Mouse (Mus musculus): ENCODE results near the gene Dglucy.
A peak's percentile ranks its signal among the peaks of the same experiment; 100 is the strongest.
"Not testable (repeated sequence)": the region's sequence is repeated elsewhere in the genome, so short reads cannot be mapped to it uniquely, and the experiment has no call there.

The Dglucy gene

GRCm38 (mm10) chr12:100781428-100782120 is 2.7 kb downstream of the Dglucy start:
- DNase-seq: no peak

DNA sequence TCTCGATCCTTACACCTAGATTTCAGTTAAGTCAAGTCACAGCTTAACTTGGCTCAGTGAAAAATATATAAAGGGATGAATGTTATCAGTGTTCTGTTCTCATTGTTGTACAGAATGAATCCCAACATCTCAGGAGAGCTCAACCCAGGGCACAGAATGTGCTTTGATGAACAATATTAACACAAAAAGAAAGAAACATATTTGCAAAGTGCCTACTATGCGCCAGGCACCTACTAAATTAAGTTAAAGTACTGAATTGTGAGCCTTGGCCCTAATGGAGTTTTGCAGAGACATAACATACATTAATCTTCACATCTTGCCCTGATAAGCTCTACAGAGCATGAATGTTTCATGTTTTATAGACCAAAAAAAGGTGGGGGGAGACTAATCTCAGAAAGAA is 5.3 kb downstream of the Dglucy start:
- no peak for DNase-seq

- peak; percentile 31 for DNase-seq
Measured at GRCm38 (mm10) chr12:100785344-100785743, 6.5 kb downstream of the Dglucy start.

- no peak for DNase-seq
Measured at GRCm38 (mm10) chr12:100789981-100790550, 11.2 kb downstream of the Dglucy start.

DNA sequence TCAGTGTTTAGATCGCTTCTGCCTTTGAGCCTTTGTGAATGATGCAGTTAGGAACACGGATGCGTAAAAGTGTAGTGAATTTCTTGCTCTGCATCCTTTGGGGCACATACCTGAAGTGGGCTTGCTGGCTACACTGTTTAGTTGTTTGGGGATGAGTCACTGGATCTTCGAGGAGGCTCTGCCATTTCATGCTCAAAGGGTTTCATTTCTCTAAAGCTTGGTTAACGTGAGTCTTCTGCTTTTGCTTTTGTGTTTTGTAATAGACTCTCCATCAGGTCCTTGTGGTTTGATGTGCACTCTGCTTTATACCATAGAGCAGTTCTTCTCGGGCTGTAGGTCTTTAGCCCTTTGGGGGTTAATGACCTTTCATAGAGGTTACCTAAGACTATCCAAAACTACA is 12.6 kb downstream of the Dglucy start:
- DNase-seq: no peak

- DNase-seq: no peak
Measured at GRCm38 (mm10) chr12:100794450-100795230, 15.8 kb downstream of the Dglucy start.

GRCm38 (mm10) chr12:100795390-100796036 is 16.7 kb downstream of the Dglucy start:
- no peak for DNase-seq

GRCm38 (mm10) chr12:100803391-100803790 is 24.5 kb downstream of the Dglucy start:
- not testable (repeated sequence) for DNase-seq

DNA sequence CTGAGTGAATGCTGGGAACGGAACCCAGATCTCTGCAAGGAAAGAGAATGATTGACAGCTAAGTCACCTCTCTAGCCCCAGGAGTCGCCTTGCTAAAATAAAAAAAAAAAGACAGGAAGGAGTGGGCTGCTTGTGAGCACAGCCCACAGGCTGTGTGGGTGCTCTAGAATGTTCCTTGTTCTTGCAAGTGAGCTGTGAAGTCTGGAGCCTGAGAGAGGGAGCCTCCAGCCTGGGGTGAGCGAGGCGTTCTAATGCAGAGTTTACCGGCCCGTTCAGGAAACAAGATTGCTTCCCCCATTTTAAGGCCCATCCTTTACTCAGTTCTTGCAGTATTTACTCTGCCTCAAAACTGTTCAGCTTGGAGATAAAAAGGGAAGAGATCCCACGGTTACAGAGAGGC is 28.4 kb downstream of the Dglucy start:
- no peak for DNase-seq

GRCm38 (mm10) chr12:100808609-100809280 is 29.9 kb downstream of the Dglucy start:
- no peak for DNase-seq

DNA sequence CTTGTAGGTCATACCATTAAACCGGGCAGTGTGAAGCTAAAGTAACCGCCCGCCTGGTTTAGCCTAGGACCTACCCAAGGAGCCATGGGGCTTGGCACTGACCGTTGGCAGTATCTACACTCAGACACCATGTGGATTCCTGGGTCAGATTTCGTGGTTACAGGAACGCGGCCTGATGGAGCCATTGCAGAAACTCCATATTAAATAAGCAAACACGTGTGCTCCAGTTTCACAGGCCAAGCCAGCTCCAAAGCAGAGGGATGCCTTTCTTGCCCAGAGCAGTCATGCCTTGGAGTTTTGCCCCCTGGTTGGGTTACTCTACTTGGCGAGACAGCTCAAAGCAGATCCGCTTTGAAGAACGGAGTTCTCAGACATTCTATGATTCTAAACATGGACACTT is 31.7 kb downstream of the Dglucy start:
- DNase-seq: no peak

GRCm38 (mm10) chr12:100813901-100814300 is 35.0 kb downstream of the Dglucy start:
- DNase-seq: no peak

DNA sequence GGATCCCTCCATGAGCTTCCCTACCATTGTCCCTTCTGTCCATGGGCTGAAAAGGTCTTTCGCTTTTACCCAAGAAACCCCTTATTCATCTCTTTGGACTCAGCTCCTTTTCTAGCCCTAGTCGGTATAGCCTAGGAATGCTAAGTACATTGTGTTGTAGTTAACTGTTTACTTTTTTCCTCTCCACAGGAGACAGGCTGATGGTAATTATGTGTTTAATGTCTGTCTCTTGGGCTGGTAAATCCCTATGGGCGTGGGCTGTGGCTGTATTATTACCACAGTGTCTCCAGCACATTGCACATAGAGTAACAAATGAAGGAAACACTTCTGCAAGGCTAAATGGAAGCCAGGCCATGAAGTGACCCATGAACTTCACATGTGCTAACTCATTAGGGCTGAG is 35.8 kb downstream of the Dglucy start:
- no peak for DNase-seq

GRCm38 (mm10) chr12:100816906-100817305 is 38.0 kb downstream of the Dglucy start:
- DNase-seq: no peak

GRCm38 (mm10) chr12:100819965-100820364 is 41.1 kb downstream of the Dglucy start:
- DNase-seq: no peak

DNA sequence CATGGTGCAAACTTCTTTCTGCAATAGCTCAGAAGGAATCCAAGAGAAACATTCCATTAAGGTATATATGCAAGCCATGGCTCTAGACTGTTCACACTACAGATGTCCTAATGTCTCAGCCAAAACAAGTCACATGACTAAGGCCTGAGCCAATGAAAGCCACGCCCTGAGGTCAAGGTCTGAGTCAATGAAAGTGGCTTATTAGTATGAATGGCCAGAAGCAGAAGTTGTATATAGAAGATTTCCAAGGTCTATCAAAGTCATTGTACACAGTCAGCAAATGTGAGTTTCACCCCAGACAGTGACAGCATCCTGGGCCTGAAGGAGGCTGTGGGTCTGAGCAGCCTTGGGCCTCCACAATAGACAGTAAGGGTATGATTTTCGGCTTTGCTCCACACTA is 52.2 kb downstream of the Dglucy start:
- DNase-seq: no peak

DNA sequence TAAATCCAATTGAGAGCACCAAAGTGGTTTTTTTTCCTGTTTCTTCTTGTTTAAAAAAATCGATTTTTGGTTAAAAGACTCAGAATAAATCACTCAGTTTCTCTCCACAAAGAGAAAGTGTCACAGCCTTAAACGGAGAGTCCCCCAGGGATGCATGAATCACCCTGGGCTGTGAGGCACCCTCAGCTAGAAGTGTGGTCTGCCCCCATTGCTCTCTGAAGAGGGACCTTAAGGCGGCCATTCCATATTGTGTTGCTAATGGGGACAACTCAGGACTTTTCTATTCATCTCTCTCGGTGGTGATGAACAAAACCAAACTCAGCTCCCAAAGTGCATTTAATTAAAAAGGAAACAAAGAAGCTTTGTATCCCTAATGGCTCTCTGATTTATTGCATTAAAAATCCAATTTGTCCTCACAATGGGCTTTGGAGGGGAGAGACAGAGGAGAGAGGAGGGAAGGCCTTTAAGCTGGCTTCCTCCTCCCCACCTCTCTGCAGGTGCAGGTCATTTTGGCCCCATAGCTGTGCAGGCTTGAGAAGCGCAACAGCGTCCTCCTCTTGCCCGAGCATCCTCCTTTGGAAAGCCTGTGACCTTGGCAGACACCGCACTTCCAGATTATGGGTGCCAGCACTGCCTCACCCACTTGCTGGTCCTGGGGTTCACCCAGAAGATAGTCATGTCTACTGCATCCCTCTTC is 52.9 kb downstream of the Dglucy start:
- no peak for DNase-seq

DNA sequence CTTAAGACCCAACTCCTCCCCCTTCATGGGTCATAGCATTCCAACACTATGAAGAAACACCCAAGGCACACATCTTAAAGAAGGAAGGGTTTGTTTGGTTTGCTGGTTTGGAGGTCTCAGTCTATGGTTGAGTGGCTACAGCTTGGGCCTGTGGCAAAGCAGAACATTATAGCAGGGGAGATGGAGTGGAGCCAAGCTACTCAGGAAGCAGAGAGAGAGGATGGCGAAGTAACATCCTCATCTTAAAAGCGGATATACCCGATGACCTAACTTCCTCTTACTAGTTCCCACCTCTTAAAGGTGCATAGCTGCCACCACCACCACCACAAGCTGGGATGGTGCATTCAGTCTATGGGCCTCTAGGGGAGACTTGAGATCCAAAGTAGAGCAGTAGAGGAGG is 58.4 kb downstream of the Dglucy start:
- DNase-seq: no peak

GRCm38 (mm10) chr12:100839079-100839600 is 60.3 kb downstream of the Dglucy start:
- DNase-seq: no peak

DNA sequence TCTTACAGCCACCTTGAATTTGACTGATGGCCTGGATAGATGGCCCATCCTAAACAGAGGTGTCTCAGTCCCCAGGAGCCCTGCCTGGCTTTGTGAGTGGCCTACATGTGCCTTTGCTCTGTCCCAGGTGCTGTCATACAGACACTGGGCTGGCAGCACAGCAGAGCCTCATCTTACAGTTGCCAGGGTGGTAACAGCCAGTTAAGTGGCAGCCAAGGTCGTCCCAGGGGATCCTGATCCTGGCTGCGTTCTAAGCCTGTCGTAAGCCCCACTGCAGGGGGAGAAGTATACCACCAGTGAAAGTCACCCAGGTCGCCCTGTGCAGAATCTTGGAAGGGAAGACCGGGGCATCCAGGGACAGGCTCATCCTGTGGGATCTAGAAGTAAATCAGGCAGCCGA is 61.1 kb downstream of the Dglucy start:
- no peak for DNase-seq

DNA sequence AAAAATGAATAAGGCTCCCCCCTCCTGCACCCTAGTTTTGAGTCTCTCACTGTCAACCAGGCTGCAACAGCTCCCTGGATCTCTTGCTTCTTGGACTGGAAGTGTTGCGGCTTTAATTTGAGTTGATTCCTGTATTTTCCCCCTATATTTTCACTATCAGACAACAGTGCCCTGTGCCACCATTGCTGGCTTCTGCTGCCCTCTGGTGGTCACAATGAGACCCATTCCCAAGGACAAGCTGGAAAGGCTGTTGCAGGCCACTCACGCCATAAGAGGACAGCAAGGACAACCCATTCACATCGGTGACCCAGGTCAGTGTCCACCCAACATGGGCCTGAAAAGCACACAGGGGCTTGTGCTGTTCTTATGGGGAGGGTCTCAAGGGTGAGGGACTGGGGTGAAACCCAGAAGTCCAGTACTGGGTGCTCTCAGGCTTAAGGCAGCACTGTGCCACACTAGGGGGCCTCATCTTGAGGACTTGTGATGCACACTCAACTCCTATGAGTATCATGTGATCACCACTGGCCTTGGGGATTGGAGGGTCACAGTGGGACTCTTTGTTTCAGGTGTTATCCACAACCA is 62.4 kb downstream of the Dglucy start:
- DNase-seq: peak; percentile 89

DNA sequence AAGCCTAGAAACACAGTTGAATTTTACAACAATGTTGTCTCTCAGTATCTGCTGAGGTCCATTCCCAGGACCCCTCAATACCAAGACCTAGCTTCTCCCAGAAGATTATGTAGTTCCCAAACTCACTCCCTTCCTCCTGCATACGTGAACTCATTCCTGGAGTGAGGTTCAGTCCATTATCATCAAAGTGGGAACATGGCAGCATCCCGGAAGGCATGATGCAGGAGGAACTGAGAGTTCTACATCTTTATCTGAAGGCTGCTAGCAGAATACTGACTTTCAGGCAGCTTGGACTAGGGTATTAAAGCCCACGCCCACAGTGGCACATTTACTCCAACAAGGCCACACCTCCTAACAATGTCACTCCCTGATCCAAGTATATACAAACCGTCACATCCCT is 64.3 kb downstream of the Dglucy start:
- DNase-seq: no peak
